Mouse (Mus musculus) intestine, embryonic 16.5 days (tissue): ENCODE data around the gene Ucma. TPM values are rescaled to one million over a fixed set of nuclear protein-coding genes. Genes with fewer than 3 reads are reported as not detected.

ENCODE experiments used
- ATAC-seq: fragments of 200-750 bp; cut with Nextera tagmentation; 2 replicates; pipeline ENCODE4 v1.8.0; 2017; ENCODE audit warnings: moderate TSS enrichment, moderate library complexity
- H3K27ac ChIP-seq: fragments of 300-500 bp; sonication (generic); 2 replicates; pipeline ENCODE4 v1.5.1; 2014; ENCODE audit warnings: mild to moderate bottlenecking, low read length
- H3K27me3 ChIP-seq: fragments of 300-500 bp; sonication (generic); replicated peaks from 2 replicates; pipeline ENCODE4 v1.6.1; 2014; ENCODE audit warnings: low read length, control low read depth, mixed read lengths; ENCODE audit not compliant: control insufficient read depth, insufficient read depth
- H3K36me3 ChIP-seq: fragments of 300-500 bp; sonication (generic); 2 replicates; pipeline ENCODE4 v1.6.1; 2014; ENCODE audit warnings: low read length, control low read depth; ENCODE audit not compliant: control insufficient read depth, insufficient read depth
- H3K4me1 ChIP-seq: fragments of 300-500 bp; sonication (generic); 2 replicates; pipeline ENCODE4 v1.6.1; 2014; ENCODE audit warnings: low read length, control low read depth, mixed read lengths; ENCODE audit not compliant: control insufficient read depth, insufficient read depth
- H3K4me2 ChIP-seq: fragments of 300-500 bp; sonication (generic); 2 replicates; pipeline ENCODE4 v1.6.1; 2014; ENCODE audit warnings: low read depth, low read length, control low read depth
- H3K4me3 ChIP-seq: fragments of 300-500 bp; sonication (generic); 2 replicates; pipeline ENCODE4 v1.5.1; 2014; ENCODE audit warnings: mild to moderate bottlenecking, low read length
- H3K9ac ChIP-seq: fragments of 300-500 bp; sonication (generic); 2 replicates; pipeline ENCODE4 v1.6.1; 2014; ENCODE audit warnings: low read depth, low read length
- H3K9me3 ChIP-seq: fragments of 300-500 bp; sonication (generic); 2 replicates; pipeline ENCODE4 v1.6.1; 2016; ENCODE audit warnings: low read length, control low read depth; ENCODE audit not compliant: control insufficient read depth
- WGBS: fragments of 180-500 bp; shearing (Covaris S2); extraction: QIAGEN DNeasy Blood & Tissue Kit; methylation state at CpG from one replicate; pipeline ENCODE4 v1.1.7; 2014; 5-methylcytosine and 5-hydroxymethylcytosine counted together
- polyA plus RNA-seq: library from polyadenylated mRNA; unstranded; fragments of >200 nt; fragmentation: Nextera tagmentation; extraction: Ambion mirVana; gene quantifications from 2 replicates; pipeline ENCODE4 v1.2.1, GENCODE M21; 2015

Gene Ucma
- polyA plus RNA-seq, 1 experiment from 2014 or later, result not detected

DNA sequence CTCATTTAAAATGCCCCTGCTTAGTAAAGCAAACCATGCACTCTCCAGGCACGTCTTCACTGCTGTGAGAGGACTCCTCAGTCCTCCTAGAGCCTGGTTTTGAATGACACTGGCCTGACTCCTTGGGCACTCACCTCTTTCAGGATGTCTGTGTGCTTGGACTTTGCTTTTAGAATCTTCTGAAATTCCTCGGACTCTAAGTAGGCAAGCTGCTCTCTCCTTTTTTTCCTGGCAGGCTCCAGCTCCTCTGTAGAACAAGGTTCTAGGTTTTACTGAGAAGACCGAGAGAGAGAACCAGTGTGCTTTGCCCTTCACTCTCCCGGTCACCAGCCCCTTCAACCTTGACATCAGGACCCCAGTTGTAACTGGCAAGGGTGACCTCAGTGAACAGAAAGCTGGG lies 18.5 kb downstream of the Ucma start:
- WGBS, result 96% methylated on average over 4 of the region's 4 CpGs
- H3K27me3 ChIP-seq, result no peaks in the 10 kb centered on the region
- no peaks in the 10 kb centered on the region for H3K9me3 ChIP-seq
- H3K9ac ChIP-seq, result no peak overlapping the region
- peaks cover 5% of the 10 kb centered on the region for H3K36me3 ChIP-seq
- no peak overlapping the region for H3K4me2 ChIP-seq
- no peak overlapping the region for H3K4me3 ChIP-seq
- H3K4me1 ChIP-seq, result 0 out of 2 replicates have a peak, but pooled peaks cover 4% of the 10 kb centered on the region
- H3K27ac ChIP-seq, result no peak overlapping the region
- no peak for ATAC-seq

DNA sequence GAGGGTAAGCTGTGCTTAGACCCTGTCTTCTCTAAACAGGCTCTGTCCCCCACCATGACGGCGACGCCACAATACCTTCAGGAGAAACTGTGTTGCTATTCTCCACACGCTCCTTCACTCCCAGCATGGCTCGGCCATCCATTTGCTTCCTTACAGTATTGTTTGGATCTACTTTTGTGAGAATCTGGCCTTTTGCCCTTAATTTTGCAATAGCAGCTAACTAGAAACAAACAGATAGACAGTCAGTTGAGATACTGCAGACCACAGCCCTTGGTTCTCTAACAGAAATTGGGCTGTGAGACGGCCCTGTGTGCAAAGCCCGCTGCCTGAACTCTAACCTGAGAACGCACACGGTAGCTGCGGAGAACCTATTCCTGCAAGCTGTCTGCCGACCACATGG lies 19.7 kb downstream of the Ucma start:
- Histone ChIP-seq H3K4me1 (0 out of 2 replicates have a peak, but pooled peaks cover 4% of the 10 kb centered on the region), H3K27me3 (no peaks in the 10 kb centered on the region), H3K9me3 (no peaks in the 10 kb centered on the region), H3K36me3 (peaks cover 8% of the 10 kb centered on the region), H3K27ac (no peak overlapping the region), H3K4me3 (no peak overlapping the region), H3K4me2 (no peak overlapping the region), H3K9ac (no peak overlapping the region)
- 77% methylated on average over 11 of the region's 11 CpGs for WGBS
- ATAC-seq, result no peak

DNA sequence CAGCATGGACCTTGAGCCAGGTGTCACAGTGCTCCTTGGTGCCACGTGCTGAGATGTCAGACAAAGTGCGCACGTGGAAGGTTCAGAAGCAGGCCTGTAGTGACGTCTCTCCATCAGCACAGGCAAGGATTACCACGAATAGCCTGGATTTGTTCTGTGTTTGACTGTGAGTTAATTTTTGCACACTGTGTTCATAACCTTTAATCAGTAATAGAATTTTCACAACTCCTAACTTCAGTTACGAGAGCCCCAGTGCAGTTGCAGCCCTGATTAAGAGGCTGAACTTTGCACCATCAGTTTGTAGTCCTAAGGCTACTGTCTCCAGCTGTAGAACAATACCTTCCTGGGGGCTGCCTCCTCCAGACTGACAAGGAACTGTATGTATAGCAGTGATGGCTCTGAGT lies 20.5 kb downstream of the Ucma start:
- Histone ChIP-seq H3K4me1 (0 out of 2 replicates have a peak, but pooled peaks cover 4% of the 10 kb centered on the region), H3K4me3 (no peak overlapping the region), H3K36me3 (peaks cover 8% of the 10 kb centered on the region), H3K4me2 (no peak overlapping the region), H3K9me3 (no peaks in the 10 kb centered on the region), H3K27ac (peak overlapping the region; percentile 54), H3K27me3 (no peaks in the 10 kb centered on the region), H3K9ac (no peak overlapping the region)
- peak; percentile 91 for ATAC-seq
- 74% methylated on average over 6 of the region's 6 CpGs for WGBS

DNA sequence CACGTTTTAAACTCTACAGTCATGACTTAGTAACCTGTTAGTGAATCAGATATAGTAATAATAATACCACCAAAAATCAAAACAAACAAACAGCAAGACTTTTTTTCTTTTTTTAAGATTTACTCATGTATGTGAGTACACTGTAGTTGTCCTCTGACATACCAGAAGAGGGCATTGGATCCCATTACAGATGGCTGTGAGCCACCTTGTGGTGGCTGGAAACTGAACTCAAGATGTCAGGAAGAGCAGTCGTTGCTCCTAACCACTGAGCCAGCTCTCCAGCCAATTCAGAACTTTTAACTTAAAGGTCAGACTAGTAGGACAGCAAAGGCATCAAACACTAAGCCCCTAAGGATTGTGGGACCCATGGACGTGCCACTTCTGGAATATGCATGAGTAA lies 23.0 kb downstream of the Ucma start:
- Histone ChIP-seq H3K27ac (no peak overlapping the region), H3K27me3 (no peaks in the 10 kb centered on the region), H3K9me3 (no peaks in the 10 kb centered on the region), H3K9ac (no peak overlapping the region), H3K4me3 (no peak overlapping the region), H3K36me3 (peaks cover 8% of the 10 kb centered on the region; the same call in 1 of the 2 replicates), H3K4me1 (0 out of 2 replicates have a peak, but pooled peaks cover 6% of the 10 kb centered on the region), H3K4me2 (no peak overlapping the region)
- 77% methylated on average over 3 of the region's 3 CpGs for WGBS
- ATAC-seq, result no peak

DNA sequence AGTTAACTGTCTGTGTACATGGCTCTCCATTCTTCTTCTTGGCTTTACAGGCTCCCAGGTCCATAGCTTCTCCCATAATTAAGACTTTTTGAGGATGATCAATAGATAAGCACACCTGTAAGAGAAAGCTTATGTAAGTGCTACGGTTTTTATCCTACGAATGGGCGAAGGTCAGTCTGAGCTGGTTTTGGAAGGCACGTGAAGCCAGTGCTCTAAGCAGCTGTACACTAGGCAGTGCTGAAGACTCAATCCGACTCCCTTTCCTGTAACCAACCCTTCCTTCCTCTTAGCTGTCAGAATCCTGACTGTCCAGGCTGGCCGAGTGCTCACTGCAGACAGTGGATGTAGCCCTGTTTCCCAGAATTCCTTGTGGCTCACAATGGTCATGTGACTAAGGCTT lies 25.3 kb downstream of the Ucma start:
- ATAC-seq, result no peak
- Histone ChIP-seq H3K9me3 (no peaks in the 10 kb centered on the region), H3K36me3 (peaks cover 6% of the 10 kb centered on the region; the same call in 1 of the 2 replicates)

DNA sequence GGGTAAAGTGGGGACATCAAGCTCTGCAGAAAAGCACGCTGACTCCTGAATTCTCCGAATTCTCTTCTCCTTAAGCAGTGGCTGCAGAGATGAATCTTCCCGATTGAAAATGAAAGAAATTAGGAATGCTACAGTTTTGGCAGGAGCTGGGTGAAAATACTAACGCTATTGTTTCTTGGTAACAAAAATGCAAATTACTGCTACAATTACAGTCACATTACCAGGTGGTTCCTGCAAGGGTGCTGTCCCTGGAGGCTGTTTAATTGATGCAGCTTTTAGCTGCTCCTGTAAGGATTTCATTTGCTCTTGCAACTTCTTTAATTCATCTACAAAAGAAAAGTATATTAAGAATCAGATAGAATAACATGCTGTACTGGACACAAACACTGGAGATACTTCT lies 31.2 kb downstream of the Ucma start:
- Histone ChIP-seq H3K9me3 (no peaks in the 10 kb centered on the region), H3K9ac (no peak overlapping the region), H3K4me1 (peaks cover 9% of the 10 kb centered on the region), H3K27ac (no peak overlapping the region), H3K4me2 (no peak overlapping the region), H3K27me3 (no peaks in the 10 kb centered on the region), H3K36me3 (0 out of 2 replicates have a peak, but pooled peaks cover 8% of the 10 kb centered on the region), H3K4me3 (no peak overlapping the region)
- ATAC-seq, result no peak
- WGBS, result 92% methylated on average over 4 of the region's 4 CpGs

More for the DNA sequence above, 25.3 kb downstream of the Ucma start:
- WGBS, result 93% methylated on average over 6 of the region's 6 CpGs
- Histone ChIP-seq H3K4me1 (0 out of 2 replicates have a peak, but pooled peaks cover 6% of the 10 kb centered on the region), H3K4me3 (no peak overlapping the region), H3K27me3 (no peaks in the 10 kb centered on the region), H3K9ac (no peak overlapping the region), H3K27ac (no peak overlapping the region), H3K4me2 (no peak overlapping the region)

DNA sequence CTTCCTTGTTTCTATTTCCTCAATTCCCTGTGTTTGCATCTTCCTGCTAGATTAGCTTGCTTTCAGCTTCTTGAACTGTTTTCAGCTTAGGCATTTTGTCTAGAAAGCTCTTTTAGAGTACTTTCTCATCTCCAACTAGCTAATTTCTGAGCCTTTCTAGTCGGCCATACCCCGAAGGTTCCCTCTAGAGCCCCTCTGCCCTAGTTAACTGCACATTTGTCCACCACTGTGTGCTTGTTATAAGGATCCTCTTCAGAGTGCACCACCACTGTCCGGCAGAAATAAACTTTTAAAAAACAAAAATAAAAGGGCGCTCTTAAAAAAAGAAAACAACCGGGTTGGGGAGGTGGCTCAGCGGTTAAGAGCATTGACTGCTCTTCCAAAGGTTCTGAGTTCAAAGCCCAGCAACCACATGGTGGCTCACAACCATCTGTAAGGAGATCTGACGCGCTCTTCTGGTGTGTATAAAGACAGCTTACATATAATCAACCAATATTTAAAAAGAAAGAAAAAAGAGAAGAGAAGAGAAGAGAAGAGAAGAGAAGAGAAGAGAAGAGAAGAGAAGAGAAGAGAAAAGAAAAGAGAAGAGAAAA lies 36.1 kb downstream of the Ucma start:
- peak overlapping the region; percentile 47 for H3K4me2 ChIP-seq
- peak overlapping the region; percentile 90 for H3K4me3 ChIP-seq
- peak overlapping the region; percentile 74 for H3K9ac ChIP-seq
- no peaks in the 10 kb centered on the region for H3K9me3 ChIP-seq
- 0 out of 2 replicates have a peak overlapping the region, but pooled peaks have one; percentile 14 for H3K27ac ChIP-seq
- H3K4me1 ChIP-seq, result peaks cover 7% of the 10 kb centered on the region
- ATAC-seq, result peak; percentile 42; the same call in 1 of the 2 replicates
- no peaks in the 10 kb centered on the region for H3K27me3 ChIP-seq
- 0 out of 2 replicates have a peak, but pooled peaks cover 3% of the 10 kb centered on the region for H3K36me3 ChIP-seq
- 9% methylated on average over 8 of the region's 8 CpGs for WGBS

DNA sequence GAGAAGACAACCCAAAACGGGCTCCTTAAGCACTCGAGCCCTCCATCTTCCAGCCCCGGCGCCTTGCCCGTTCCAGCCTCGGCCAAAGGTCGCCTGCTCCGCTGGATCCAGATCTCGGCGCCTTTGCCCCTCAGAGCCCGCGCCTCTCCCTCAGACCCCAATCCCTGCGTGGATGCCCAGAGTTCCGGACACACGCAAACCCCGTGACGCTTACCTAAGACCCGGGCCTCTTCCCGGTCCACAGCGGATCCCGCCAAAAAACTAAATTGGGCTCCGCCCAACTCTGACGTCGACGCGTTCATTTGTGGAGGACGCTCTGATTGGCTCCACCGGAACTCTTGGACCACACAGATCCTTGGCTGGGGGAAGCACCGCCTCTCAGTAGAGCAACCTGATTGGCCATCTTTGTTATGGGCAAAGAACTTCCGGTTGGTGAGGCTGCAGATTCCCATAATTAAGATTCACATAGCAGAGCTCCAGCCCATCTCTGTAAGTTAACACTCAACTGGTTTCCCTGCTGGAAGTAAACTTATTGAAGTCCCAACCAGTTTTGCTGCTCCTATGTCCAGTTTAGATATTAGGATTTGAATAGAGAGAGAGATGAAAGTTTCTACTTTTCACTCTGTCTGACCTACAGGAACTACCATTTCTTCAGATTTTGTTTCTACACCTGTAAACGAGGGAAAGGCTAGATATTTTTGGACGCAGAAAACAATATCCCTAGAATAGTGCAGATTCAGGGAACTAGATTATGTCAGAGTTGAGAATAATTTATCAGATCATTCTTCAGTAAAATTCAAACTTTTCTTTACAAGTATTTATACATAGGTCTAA lies 36.8 kb downstream of the Ucma start, which contains the start of gene Mcm10:
TSS of gene Mcm10 (minus strand) at position 301 of the 834 bp plus-strand sequence.
- H3K4me3 ChIP-seq, result peak within 1 kb of the TSS; percentile 90
- H3K36me3 ChIP-seq, result 0 out of 2 replicates have a peak, but pooled peaks cover 3% of the 10 kb centered on the region
- ATAC-seq, result peak; percentile 99
- WGBS, result 3% methylated on average over 32 of the region's 32 CpGs
- H3K9ac ChIP-seq, result peak within 1 kb of the TSS; percentile 74
- peak within 1 kb of the TSS; percentile 47 for H3K4me2 ChIP-seq
- no peaks in the 10 kb centered on the region for H3K27me3 ChIP-seq
- peak within 1 kb of the TSS; percentile 14; the same call in 1 of the 2 replicates for H3K27ac ChIP-seq
- no peaks in the 10 kb centered on the region for H3K9me3 ChIP-seq
- peaks cover 7% of the 10 kb centered on the region for H3K4me1 ChIP-seq

DNA sequence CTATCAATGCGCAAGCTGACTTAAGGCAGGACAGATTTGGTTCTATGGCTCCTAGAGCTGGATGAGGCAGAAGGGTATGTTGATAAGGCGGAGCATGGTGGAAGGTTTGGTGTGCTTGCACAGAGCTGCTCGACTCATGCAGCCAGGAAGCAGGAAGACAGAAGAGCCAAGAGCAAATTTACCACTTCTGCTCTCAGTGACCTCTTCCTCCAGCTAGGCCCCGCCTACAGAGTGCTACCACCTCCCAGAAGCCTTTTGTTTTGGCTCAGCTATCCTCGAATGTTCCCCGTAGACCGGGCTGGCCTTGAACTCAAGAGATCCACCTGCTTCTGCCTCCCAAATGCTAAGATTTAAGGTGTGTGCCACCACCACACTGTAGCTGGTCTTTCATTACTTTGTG lies 38.7 kb downstream of the Ucma start:
- Histone ChIP-seq H3K9ac (no peak overlapping the region), H3K27me3 (no peaks in the 10 kb centered on the region), H3K4me2 (no peak overlapping the region), H3K9me3 (no peaks in the 10 kb centered on the region), H3K4me3 (no peak overlapping the region), H3K4me1 (peaks cover 7% of the 10 kb centered on the region), H3K36me3 (no peaks in the 10 kb centered on the region), H3K27ac (no peak overlapping the region)
- no peak for ATAC-seq
- WGBS, result 78% methylated on average over 7 of the region's 7 CpGs
